Mouse (Mus musculus) ES-Bruce4 (cell line): ENCODE measurements around the gene Supt4a. TPM values are rescaled to one million over a fixed set of nuclear protein-coding genes. Genes with fewer than 3 reads are reported as not detected.

ENCODE experiments used
- H3K27ac ChIP-seq: 2 replicates; pipeline ENCODE4 v1.5.1; 2012; ENCODE audit warnings: low read length, inconsistent platforms; ENCODE audit not compliant: insufficient read depth
- H3K27me3 ChIP-seq: 2 replicates; pipeline ENCODE4 v1.6.1; 2012; ENCODE audit warnings: mild to moderate bottlenecking, low read length, inconsistent platforms; ENCODE audit not compliant: control insufficient read depth, poor library complexity, insufficient read depth, severe bottlenecking
- H3K36me3 ChIP-seq: 2 replicates; pipeline ENCODE4 v1.6.1; 2012; ENCODE audit warnings: inconsistent platforms, mild to moderate bottlenecking, low read length, moderate library complexity; ENCODE audit not compliant: control insufficient read depth, poor library complexity, insufficient read depth, severe bottlenecking
- H3K4me1 ChIP-seq: one replicate; pipeline ENCODE4 v1.8.1; 2011; ENCODE audit warnings: low read length; ENCODE audit not compliant: control insufficient read depth, insufficient read depth
- H3K4me3 ChIP-seq: 2 replicates; pipeline ENCODE4 v1.5.1; 2011; ENCODE audit warnings: low read depth, mild to moderate bottlenecking, low read length
- H3K9ac ChIP-seq: 2 replicates; pipeline ENCODE4 v1.6.1; 2012; ENCODE audit warnings: low read depth, mild to moderate bottlenecking, inconsistent platforms; ENCODE audit not compliant: poor library complexity, severe bottlenecking
- H3K9me3 ChIP-seq: replicated peaks from 2 replicates; pipeline ENCODE4 v1.6.1; 2012; ENCODE audit warnings: mild to moderate bottlenecking, low read length, inconsistent platforms; ENCODE audit not compliant: control insufficient read depth, poor library complexity, insufficient read depth, severe bottlenecking
- CTCF ChIP-seq: IDR thresholded peaks from one replicate; pipeline ENCODE4 v1.8.1; 2011; ENCODE audit warnings: low read depth, low read length
- EP300 ChIP-seq: IDR thresholded peaks from 2 replicates; pipeline ENCODE4 v1.6.1; 2011; ENCODE audit warnings: low read depth, low read length; ENCODE audit not compliant: insufficient read depth
- POLR2A ChIP-seq: IDR thresholded peaks from one replicate; pipeline ENCODE4 v1.8.1; 2011; ENCODE audit warnings: low read length; ENCODE audit not compliant: insufficient read depth
- polyA plus RNA-seq: library from polyadenylated mRNA; stranded (reverse); fragments of >200 nt; gene quantifications from 2 replicates; pipeline ENCODE4 v1.2.4, GENCODE M21; 2011; ENCODE audit warnings: low read depth; ENCODE audit not compliant: missing spikeins, insufficient read depth, insufficient read length

Gene Supt4a
- polyA plus RNA-seq, 1 experiment, result 83.6 TPM

DNA sequence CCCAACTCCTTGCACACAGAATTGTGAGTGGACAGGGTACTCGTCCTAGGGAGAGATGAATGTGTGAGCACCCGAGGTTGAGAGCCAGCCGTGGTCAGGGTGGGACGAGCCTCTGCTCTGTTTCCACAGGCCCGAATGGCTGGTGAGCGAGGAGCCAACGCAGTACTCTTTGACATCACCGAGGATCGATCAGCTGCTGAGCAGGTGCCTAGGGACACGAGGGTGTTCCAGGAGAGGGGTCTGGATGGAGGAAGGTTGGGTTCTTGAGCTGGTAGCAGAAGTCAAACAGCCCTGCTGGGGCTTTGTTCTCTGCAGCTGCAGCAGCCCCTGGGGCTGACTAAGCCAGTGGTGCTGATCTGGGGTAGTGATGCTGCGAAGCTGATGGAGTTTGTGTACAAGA is 10.3 kb upstream of the Supt4a start:
- Histone ChIP-seq H3K27me3 (no peaks in the 10 kb centered on the region), H3K4me1 (no peaks in the 10 kb centered on the region), H3K9ac (no peak overlapping the region), H3K4me3 (no peak overlapping the region), H3K36me3 (no peaks in the 10 kb centered on the region), H3K9me3 (no peaks in the 10 kb centered on the region), H3K27ac (no peak overlapping the region)
- TF ChIP-seq POLR2A, result no peak
- TF ChIP-seq EP300, result no peak
- no peak for TF ChIP-seq CTCF

DNA sequence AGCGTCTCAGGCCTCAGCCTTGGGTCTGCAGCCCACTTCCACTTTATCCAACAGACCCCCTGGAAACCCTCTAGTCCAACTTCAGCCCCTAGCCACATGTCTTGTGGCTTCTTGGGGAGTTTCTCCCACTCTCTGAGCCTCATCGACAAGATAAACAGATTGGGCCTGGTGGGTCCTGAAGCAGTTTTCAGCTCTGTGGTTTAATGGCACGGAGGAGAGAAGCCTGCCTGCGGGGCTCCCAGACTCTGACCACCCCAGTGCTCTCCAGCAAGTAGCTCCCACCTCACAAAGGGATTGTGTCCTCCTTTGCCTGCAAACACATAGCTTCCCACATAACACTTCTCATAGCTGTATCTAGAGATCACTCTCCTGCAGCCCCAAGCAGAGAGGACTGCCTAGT is 9.9 kb upstream of the Supt4a start:
- Histone ChIP-seq H3K27me3 (no peaks in the 10 kb centered on the region), H3K4me1 (no peaks in the 10 kb centered on the region), H3K9ac (no peak overlapping the region), H3K27ac (no peak overlapping the region), H3K9me3 (no peaks in the 10 kb centered on the region), H3K4me3 (no peak overlapping the region), H3K36me3 (no peaks in the 10 kb centered on the region)
- TF ChIP-seq POLR2A (no peak), CTCF (no peak), EP300 (no peak)

DNA sequence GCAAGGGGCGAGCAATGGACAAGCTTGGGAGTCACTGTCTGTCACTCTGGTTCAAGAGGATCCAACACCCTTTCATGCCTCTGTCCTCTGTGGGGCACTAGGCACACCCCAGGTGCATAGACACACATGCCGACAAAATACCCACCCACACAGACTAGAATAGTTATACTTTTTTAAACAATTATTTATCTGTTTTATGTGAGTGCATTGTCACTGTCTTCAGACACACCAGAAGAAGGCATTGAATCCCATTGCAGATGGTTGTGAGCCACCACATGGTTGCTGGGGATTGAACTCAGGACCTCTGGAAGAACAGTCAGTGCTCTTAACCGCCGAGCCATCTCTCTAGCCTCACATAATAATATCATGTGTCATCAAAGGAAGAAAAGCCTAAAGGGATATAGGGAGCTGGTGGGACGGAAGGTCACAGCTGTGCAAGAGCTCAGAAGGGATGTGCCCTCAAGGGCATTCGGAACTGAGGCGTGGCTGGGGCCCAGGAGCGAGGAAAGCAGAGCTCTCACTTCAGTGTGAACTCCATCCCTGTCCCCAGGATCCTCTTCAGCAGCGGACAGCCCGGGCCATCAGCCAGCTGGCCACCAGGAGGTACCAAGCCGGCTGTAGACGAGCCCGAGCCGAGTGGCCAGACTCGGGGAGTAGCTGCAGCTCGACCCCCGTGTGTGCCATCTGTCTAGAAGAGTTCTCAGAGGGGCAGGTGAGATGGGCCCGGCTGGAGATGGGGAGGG is 8.3 kb upstream of the Supt4a start:
- H3K27me3 ChIP-seq, result no peaks in the 10 kb centered on the region
- H3K27ac ChIP-seq, result no peak overlapping the region
- TF ChIP-seq CTCF (no peak), POLR2A (no peak), EP300 (no peak)
- H3K9ac ChIP-seq, result no peak overlapping the region
- no peaks in the 10 kb centered on the region for H3K9me3 ChIP-seq
- H3K4me1 ChIP-seq, result no peaks in the 10 kb centered on the region
- no peaks in the 10 kb centered on the region for H3K36me3 ChIP-seq
- H3K4me3 ChIP-seq, result no peak overlapping the region

DNA sequence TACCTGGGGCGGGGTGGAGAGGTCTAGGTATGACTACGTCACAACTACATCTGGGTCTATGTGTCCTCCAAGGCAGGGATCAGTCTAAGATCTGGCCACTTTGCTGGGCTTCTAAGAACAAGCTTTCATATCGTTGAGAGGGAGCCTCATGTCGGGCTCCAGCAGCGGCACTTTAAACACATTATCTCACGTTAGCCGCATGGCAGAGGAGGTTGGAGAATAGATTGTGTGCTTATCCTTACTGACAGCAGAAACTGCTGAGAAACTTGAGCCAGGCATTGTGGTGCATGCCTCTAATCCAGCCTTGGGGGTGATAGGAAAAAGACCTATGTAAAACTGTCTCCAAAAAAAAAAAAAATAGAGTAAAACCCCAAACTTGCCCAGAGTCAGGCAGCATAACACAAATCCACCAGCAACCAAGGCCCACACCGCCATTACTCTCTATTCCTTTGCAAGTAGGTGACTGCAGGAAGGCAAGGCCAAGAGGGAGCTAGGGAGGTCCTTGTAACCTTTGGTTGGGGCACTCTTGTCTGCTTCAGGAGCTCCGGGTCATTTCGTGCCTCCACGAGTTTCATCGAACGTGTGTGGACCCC is 7.7 kb upstream of the Supt4a start:
- Histone ChIP-seq H3K4me3 (no peak overlapping the region), H3K36me3 (no peaks in the 10 kb centered on the region), H3K9me3 (no peaks in the 10 kb centered on the region), H3K27ac (no peak overlapping the region), H3K27me3 (no peaks in the 10 kb centered on the region), H3K4me1 (no peaks in the 10 kb centered on the region), H3K9ac (no peak overlapping the region)
- TF ChIP-seq EP300, result no peak
- no peak for TF ChIP-seq CTCF
- no peak for TF ChIP-seq POLR2A

DNA sequence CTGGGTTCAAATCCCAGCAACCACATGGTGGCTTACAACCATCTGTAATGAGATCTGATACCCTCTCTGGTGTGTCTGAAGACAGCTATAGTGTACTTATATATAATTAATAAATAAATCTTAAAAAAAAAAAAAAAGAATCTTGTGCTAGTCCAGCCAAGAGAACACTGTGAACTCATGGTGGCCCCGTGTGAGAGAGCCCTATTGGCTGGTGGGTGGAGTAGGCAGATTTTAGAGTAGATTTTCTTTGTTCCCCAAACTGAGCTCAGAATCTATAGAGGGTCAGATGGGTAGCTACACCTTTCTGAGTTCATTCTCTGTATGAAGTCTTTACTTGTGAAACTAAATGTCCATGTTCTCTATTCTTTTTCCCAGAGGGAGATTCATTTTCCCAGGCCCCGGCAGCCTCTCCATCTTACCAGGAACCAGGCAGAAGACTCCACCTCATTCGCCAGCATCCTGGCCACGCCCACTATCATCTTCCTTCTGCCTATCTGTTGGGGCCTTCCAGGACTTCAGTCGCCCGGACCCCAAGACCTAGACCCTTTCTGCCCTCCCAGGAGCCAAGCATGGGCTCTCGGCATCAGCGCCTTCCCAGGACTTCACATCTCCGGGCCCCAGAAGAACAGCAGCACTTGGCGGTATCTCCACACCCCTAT is 6.6 kb upstream of the Supt4a start:
- Histone ChIP-seq H3K4me3 (peak overlapping the region; percentile 41), H3K9ac (peak overlapping the region; percentile 4; the same call in 1 of the 2 replicates), H3K36me3 (no peaks in the 10 kb centered on the region), H3K9me3 (no peaks in the 10 kb centered on the region), H3K27ac (no peak overlapping the region), H3K4me1 (no peaks in the 10 kb centered on the region), H3K27me3 (no peaks in the 10 kb centered on the region)
- no peak for TF ChIP-seq POLR2A
- TF ChIP-seq EP300, result no peak
- no peak for TF ChIP-seq CTCF

DNA sequence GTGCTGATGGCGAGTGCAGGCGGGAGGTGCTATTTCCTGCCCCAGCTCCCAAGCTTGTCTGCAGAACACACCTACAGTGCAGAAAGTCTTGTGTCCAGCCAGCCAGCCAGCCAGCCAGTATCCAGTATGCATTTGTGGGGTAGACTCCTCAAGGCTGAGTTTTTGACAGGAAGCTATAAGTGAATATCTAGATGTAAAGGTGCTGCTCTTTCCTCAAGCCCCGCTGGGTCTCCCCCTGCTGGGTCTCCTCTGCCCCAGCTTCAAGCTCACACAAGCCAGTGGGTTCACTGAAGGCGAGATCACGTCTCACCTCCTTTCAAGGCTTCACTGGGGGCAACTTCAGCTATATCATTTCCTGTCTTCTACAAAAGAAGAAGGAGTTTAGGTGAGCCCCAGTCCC is 3.0 kb upstream of the Supt4a start:
- Histone ChIP-seq H3K36me3 (no peaks in the 10 kb centered on the region), H3K4me1 (no peaks in the 10 kb centered on the region), H3K9ac (no peak overlapping the region), H3K27ac (no peak overlapping the region), H3K4me3 (no peak overlapping the region), H3K27me3 (no peaks in the 10 kb centered on the region), H3K9me3 (no peaks in the 10 kb centered on the region)
- no peak for TF ChIP-seq EP300
- TF ChIP-seq POLR2A, result no peak
- no peak for TF ChIP-seq CTCF
